Mouse (Mus musculus) midbrain, embryonic 13.5 days (tissue): ENCODE measurements at regions not wholly inside any gene's neighbourhood (a gene's known extent, or its start where the extent isn't known, plus 50 kb on each side); places are given as distances from the start of the nearest gene placed in this dataset.

Source experiments
- ATAC-seq: fragments of 200-750 bp; cut with Nextera tagmentation; 2 replicates; pipeline ENCODE4 v1.8.0; 2017; ENCODE audit warnings: mild to moderate bottlenecking, moderate TSS enrichment, moderate library complexity
- H3K27ac ChIP-seq: fragments of 300-500 bp; sonication (generic); 2 replicates; pipeline ENCODE4 v1.5.1; 2015; ENCODE audit warnings: inconsistent platforms, mild to moderate bottlenecking, moderate library complexity
- H3K27me3 ChIP-seq: fragments of 300-500 bp; sonication (generic); 2 replicates; pipeline ENCODE4 v1.6.1; 2015; ENCODE audit warnings: mild to moderate bottlenecking, inconsistent platforms
- H3K36me3 ChIP-seq: fragments of 300-500 bp; sonication (generic); 2 replicates; pipeline ENCODE4 v1.6.1; 2015; ENCODE audit warnings: mild to moderate bottlenecking, inconsistent platforms
- H3K4me1 ChIP-seq: fragments of 300-500 bp; sonication (generic); replicated peaks from 2 replicates; pipeline ENCODE4 v1.6.1; 2015; ENCODE audit warnings: inconsistent platforms
- H3K4me2 ChIP-seq: fragments of 300-500 bp; sonication (generic); replicated peaks from 2 replicates; pipeline ENCODE4 v1.6.1; 2015; ENCODE audit warnings: moderate library complexity, mild to moderate bottlenecking, inconsistent platforms
- H3K4me3 ChIP-seq: fragments of 300-500 bp; sonication (generic); replicated peaks from 2 replicates; pipeline ENCODE4 v1.5.1; 2015; ENCODE audit warnings: mild to moderate bottlenecking, inconsistent platforms
- H3K9ac ChIP-seq: fragments of 300-500 bp; sonication (generic); replicated peaks from 2 replicates; pipeline ENCODE4 v1.6.1; 2015; ENCODE audit warnings: mild to moderate bottlenecking, inconsistent platforms
- H3K9me3 ChIP-seq: fragments of 300-500 bp; sonication (generic); 2 replicates; pipeline ENCODE4 v1.6.1; 2016; ENCODE audit warnings: mild to moderate bottlenecking, inconsistent platforms
- WGBS: fragments of 180-500 bp; shearing (Covaris S2); methylation state at CpG from one replicate; pipeline ENCODE4 v1.1.7; 2015; 5-methylcytosine and 5-hydroxymethylcytosine counted together

DNA sequence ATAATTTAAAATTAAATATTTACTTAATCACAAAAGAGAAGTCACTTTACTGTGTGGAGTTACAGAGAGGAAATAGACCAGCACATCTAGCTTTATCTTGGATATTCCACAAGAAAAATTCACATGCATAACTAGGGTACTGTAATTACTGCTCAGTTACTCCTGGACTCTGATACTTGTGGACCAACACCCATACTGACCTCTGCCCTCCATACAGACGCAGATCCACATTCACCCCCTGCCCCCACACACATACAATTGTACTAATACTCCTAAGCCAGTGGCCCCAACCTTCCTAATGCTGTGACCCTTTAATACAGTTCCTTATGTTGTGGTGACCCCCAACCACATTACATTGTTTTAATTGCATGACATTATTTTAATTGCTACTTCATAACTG lies 2294.3 kb downstream of the 4930444P10Rik start:
- H3K36me3 ChIP-seq = no peaks in the 10 kb centered on the region
- H3K4me2 ChIP-seq = no peak overlapping the region
- H3K4me1 ChIP-seq = no peaks in the 10 kb centered on the region
- no peaks in the 10 kb centered on the region for H3K27me3 ChIP-seq
- no peaks in the 10 kb centered on the region for H3K9me3 ChIP-seq
- H3K4me3 ChIP-seq = no peak overlapping the region
- 86% methylated on average over 1 of the region's 1 CpGs for WGBS
- ATAC-seq = no peak
- no peak overlapping the region for H3K27ac ChIP-seq
- no peak overlapping the region for H3K9ac ChIP-seq

DNA sequence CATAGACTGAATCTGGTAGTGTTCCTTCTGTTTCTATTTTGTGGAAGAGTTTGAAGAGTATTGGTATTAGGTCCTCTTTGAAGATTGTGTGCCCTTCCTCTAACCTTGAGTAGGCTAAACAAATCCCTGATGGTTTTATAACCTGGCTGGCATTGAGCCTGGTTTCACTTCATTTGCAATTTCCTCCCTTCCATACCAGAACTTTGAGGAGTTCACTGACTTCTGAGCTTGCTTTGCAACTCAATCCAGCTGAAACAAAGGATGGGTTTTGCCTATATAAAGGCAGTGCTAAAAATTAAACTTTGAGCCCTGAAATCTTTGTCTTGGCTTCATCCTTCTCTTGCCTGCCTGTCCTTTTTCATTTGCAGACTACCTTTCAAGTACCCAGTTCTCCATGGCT lies 2297.9 kb downstream of the 4930444P10Rik start:
- H3K4me1 ChIP-seq = no peaks in the 10 kb centered on the region
- no peak overlapping the region for H3K9ac ChIP-seq
- no peak overlapping the region for H3K4me2 ChIP-seq
- H3K9me3 ChIP-seq = peaks cover 8% of the 10 kb centered on the region
- H3K27me3 ChIP-seq = no peaks in the 10 kb centered on the region
- no peaks in the 10 kb centered on the region for H3K36me3 ChIP-seq
- no peak overlapping the region for H3K4me3 ChIP-seq
- no peak for ATAC-seq
- no peak overlapping the region for H3K27ac ChIP-seq

DNA sequence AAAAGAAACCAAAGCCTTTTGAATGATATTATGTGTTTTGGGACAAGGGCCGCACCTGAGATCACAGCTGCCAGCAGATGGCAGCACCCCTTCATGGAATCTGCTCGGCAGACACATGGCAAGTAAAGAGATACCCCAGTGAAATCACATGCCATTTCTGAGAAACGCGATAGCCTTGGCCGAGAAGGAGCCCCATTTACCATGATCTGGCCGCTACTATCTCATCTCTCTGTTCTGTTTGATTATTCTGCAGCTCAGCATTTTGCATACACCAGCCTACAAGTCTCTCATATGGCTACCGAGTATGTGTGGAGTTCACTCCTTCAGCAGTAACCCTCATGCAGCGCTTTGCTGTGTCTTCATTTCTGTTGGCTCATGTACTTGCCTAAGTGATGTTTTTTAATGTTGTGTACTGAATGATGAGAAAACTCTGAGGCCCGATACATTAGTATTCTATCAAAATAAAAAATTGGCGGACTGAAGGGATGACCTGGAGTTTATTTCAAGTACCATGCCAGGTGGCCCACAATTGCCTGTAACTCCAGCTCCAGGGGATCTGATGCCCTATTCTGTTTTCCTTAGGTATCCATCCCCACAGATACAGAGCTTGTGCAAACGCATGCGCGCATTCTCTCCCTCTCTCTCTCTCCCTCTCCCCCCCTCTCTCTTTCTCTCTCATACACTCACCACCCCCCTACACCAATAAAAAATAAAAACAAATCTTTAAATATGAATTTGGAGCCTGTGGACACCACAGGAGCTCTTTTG lies 2303.6 kb downstream of the 4930444P10Rik start:
- no peak overlapping the region for H3K27ac ChIP-seq
- no peaks in the 10 kb centered on the region for H3K4me1 ChIP-seq
- peak; percentile 88 for ATAC-seq
- no peak overlapping the region for H3K9ac ChIP-seq
- H3K9me3 ChIP-seq = peaks cover 8% of the 10 kb centered on the region
- no peaks in the 10 kb centered on the region; the same call in 1 of the 2 replicates for H3K27me3 ChIP-seq
- H3K4me3 ChIP-seq = no peak overlapping the region
- peak overlapping the region; percentile 39 for H3K4me2 ChIP-seq
- 42% methylated on average over 13 of the region's 13 CpGs for WGBS
- no peaks in the 10 kb centered on the region for H3K36me3 ChIP-seq

DNA sequence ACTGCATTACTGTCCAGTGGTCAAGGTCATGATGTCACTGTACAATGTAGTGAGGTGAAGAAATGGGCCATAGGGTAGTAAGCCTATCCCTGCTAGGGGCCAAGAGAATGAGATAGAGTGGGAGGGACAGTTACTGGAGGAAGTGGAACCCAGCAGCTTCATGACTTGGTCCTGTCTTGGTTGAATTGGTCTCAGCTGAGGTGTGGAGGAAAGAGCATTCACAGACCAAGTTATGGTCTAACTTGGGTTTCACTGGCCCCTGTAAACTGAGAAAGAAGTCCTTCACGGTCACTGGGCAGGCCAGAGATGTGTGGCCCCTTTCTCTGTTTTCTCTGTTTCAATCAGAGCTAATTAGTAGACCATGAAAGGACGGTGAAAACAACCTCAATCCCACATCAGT lies 2306.1 kb downstream of the 4930444P10Rik start:
- H3K4me3 ChIP-seq = no peak overlapping the region
- no peak overlapping the region for H3K4me2 ChIP-seq
- 47% methylated on average over 2 of the region's 2 CpGs for WGBS
- ATAC-seq = no peak
- H3K36me3 ChIP-seq = no peaks in the 10 kb centered on the region
- H3K27ac ChIP-seq = no peak overlapping the region
- no peaks in the 10 kb centered on the region for H3K4me1 ChIP-seq
- no peak overlapping the region for H3K9ac ChIP-seq
- H3K27me3 ChIP-seq = no peaks in the 10 kb centered on the region; the same call in 1 of the 2 replicates
- H3K9me3 ChIP-seq = peaks cover 6% of the 10 kb centered on the region; the same call in 1 of the 2 replicates

DNA sequence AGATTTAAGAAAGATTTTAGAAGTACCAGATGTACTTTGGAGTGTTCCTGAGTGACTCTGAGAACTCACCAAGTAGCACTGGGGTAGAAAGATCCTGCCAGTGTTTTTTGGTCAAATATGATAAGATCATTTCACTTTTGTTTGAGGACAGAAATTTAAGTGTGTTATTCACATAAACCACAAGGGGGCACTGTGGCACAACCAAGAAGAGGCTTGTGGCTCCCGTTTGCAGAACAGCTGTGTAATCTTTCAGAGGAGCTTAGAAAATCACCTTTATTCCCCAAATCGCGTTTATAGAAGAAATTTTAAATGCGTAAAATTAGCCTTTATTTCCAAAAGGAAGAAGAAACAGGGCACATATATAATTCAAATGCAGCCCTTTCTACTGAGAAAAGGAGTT lies 2308.7 kb downstream of the 4930444P10Rik start:
- WGBS = 7% methylated on average over 4 of the region's 4 CpGs
- H3K4me2 ChIP-seq = no peak overlapping the region
- no peaks in the 10 kb centered on the region; the same call in 1 of the 2 replicates for H3K27me3 ChIP-seq
- H3K27ac ChIP-seq = no peak overlapping the region
- no peaks in the 10 kb centered on the region for H3K36me3 ChIP-seq
- H3K9me3 ChIP-seq = no peaks in the 10 kb centered on the region
- no peak overlapping the region for H3K9ac ChIP-seq
- H3K4me1 ChIP-seq = no peaks in the 10 kb centered on the region
- no peak overlapping the region for H3K4me3 ChIP-seq
- ATAC-seq = no peak

DNA sequence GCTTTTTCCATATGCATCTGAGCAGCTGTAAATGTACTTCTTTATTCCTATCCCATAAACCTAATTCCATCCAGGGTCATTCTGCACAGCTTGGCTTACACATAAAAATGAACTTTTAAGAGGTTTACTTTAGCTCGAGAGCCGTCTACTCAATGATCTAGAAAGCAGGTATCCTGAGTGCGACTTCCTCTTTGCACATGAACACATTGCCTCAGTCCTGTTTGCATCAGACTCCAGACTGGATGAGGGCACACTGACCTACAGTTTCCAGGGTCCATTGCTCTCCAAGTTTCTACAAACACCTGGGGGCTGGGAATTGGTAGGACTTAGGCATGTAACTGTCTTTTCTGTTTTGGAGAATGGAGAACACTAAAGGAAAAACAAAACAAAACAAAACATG lies 2310.5 kb downstream of the 4930444P10Rik start:
- Histone ChIP-seq H3K36me3 (no peaks in the 10 kb centered on the region), H3K9ac (no peak overlapping the region), H3K27ac (no peak overlapping the region), H3K9me3 (no peaks in the 10 kb centered on the region), H3K4me1 (no peaks in the 10 kb centered on the region), H3K4me2 (no peak overlapping the region), H3K27me3 (no peaks in the 10 kb centered on the region), H3K4me3 (no peak overlapping the region)
- no peak for ATAC-seq
- WGBS = 87% methylated on average over 3 of the region's 3 CpGs

DNA sequence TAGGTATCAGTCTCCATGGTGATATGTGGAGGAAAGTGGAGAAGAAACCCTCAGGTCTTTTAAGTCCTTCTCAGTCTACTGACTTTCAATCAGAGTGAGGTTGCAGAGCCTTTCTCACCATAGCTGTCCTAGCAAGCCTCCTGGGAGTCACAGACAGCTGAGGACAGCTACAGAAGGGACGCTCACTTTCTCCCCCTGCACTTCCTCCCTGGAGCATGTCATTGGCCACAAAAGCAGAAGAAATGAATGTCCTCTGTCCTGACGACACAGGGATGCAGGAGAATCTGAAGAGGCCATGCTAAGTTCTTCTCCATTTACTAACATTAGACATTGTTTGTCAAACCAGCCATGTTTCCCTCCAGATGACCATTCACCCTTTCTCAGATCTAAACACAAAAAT lies 2321.0 kb downstream of the 4930444P10Rik start:
- no peak overlapping the region for H3K9ac ChIP-seq
- no peaks in the 10 kb centered on the region for H3K4me1 ChIP-seq
- no peaks in the 10 kb centered on the region for H3K27me3 ChIP-seq
- no peak overlapping the region for H3K4me3 ChIP-seq
- 24% methylated on average over 2 of the region's 2 CpGs for WGBS
- no peaks in the 10 kb centered on the region for H3K9me3 ChIP-seq
- no peak overlapping the region for H3K27ac ChIP-seq
- H3K36me3 ChIP-seq = no peaks in the 10 kb centered on the region
- ATAC-seq = no peak
- H3K4me2 ChIP-seq = no peak overlapping the region

DNA sequence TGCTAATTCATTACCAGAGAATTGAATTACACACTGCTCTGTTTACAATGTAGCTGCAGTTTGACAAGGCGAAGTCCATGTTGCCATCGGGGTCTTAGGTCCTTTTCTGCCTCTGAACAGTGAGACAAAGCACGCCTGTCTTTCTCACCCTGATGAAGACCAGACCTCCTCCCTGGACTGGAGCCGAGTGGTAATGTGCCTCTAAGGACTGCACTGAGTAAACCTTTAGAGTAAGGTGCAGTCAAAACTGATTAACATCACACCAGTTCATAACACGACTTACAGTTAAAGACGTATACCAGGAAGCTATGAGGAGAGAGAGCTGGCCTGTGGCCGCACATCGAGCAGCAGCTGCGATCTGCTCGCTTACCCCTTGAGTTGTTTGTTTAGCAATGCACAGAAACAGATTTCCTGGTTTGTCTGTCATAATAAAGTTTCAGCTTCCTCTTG lies 2322.1 kb downstream of the 4930444P10Rik start:
- Histone ChIP-seq H3K27me3 (no peaks in the 10 kb centered on the region), H3K36me3 (no peaks in the 10 kb centered on the region), H3K4me2 (no peak overlapping the region), H3K27ac (no peak overlapping the region), H3K4me1 (no peaks in the 10 kb centered on the region), H3K9me3 (no peaks in the 10 kb centered on the region), H3K4me3 (no peak overlapping the region), H3K9ac (no peak overlapping the region)
- ATAC-seq = no peak
- 74% methylated on average over 10 of the region's 10 CpGs for WGBS

DNA sequence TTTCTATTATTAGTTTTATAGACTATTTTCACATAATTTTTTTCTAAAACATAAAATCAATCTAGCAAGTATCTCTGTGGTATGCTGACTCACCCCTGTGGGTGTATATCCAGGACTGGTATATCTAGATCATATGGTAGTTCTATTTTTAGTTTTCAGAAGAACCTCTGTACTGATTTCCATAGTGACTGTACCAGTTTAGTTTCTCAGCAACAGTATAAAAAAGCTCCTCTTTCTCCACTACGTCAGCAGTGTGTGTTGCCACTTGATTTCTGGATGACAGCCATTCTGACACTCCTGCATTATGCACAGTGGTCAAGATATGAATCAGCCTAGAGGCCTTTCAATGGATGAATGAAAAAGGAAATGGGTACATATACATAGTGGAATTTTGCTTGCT lies 2338.6 kb downstream of the A830018L16Rik start:
- Histone ChIP-seq H3K4me1 (no peaks in the 10 kb centered on the region), H3K36me3 (no peaks in the 10 kb centered on the region), H3K9me3 (no peaks in the 10 kb centered on the region), H3K4me2 (no peak overlapping the region), H3K9ac (no peak overlapping the region), H3K4me3 (no peak overlapping the region), H3K27ac (no peak overlapping the region), H3K27me3 (no peaks in the 10 kb centered on the region)
- no peak for ATAC-seq
- WGBS = 72% methylated on average over 1 of the region's 1 CpGs

DNA sequence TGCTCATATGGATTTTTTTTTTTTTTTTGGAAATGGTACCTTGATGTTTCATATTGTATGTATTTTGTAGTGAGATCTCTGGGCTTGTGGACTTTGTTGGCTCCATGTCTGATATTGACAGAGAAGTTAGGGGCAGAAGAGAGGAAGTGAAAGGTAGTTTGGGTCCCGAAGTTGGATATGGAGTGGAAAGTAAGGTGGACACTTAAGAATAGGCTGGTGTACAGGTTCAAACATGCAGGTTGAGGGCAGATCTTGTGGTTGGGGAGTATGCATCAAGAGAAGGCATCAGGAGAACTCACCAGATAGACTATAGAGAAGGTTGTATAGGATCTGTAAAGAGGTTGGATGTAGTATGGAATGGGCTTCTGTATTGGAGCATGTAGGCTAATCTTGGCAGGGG lies 2337.5 kb downstream of the A830018L16Rik start:
- Histone ChIP-seq H3K4me1 (no peaks in the 10 kb centered on the region), H3K4me2 (no peak overlapping the region), H3K9me3 (no peaks in the 10 kb centered on the region), H3K27me3 (no peaks in the 10 kb centered on the region), H3K27ac (no peak overlapping the region), H3K36me3 (no peaks in the 10 kb centered on the region), H3K4me3 (no peak overlapping the region), H3K9ac (no peak overlapping the region)
- no peak for ATAC-seq
- 83% methylated on average over 1 of the region's 1 CpGs for WGBS
